Mouse (Mus musculus) neural tube, embryonic 11.5 days (tissue): ENCODE results near the gene Smyd1. TPM values are rescaled to one million over a fixed set of nuclear protein-coding genes. Genes with fewer than 3 reads are reported as not detected.

ENCODE experiments used
- ATAC-seq: fragments of 200-750 bp; cut with Nextera tagmentation; 2 replicates; pipeline ENCODE4 v1.8.0; 2017; ENCODE audit warnings: moderate number of reproducible peaks, mild to moderate bottlenecking, moderate TSS enrichment, moderate library complexity; ENCODE audit not compliant: insufficient read depth, low FRiP score, low TSS enrichment
- DNase-seq: peaks from one replicate; pipeline ENCODE4 v3.0.0-alpha.2; 2015; ENCODE audit warnings: low spot score
- H3K27ac ChIP-seq: fragments of 300-500 bp; sonication (generic); 2 replicates; pipeline ENCODE4 v1.5.1; 2014; ENCODE audit warnings: low read depth, mild to moderate bottlenecking, low read length
- H3K27me3 ChIP-seq: fragments of 300-500 bp; sonication (generic); 2 replicates; pipeline ENCODE4 v1.6.1; 2014; ENCODE audit warnings: mild to moderate bottlenecking, low read length, mixed read lengths; ENCODE audit not compliant: control insufficient read depth, insufficient read depth
- H3K36me3 ChIP-seq: fragments of 300-500 bp; sonication (generic); 2 replicates; pipeline ENCODE4 v1.6.1; 2014; ENCODE audit warnings: mild to moderate bottlenecking, low read length, moderate library complexity, mixed read lengths; ENCODE audit not compliant: control insufficient read depth, insufficient read depth
- H3K4me1 ChIP-seq: fragments of 300-500 bp; sonication (generic); 2 replicates; pipeline ENCODE4 v1.6.1; 2014; ENCODE audit warnings: low read length, mixed read lengths; ENCODE audit not compliant: control insufficient read depth, insufficient read depth
- H3K4me2 ChIP-seq: fragments of 300-500 bp; sonication (generic); 2 replicates; pipeline ENCODE4 v1.6.1; 2014; ENCODE audit warnings: low read depth, mild to moderate bottlenecking, moderate library complexity
- H3K4me3 ChIP-seq: fragments of 300-500 bp; sonication (generic); 2 replicates; pipeline ENCODE4 v1.5.1; 2014; ENCODE audit warnings: low read depth, low read length
- H3K9ac ChIP-seq: fragments of 300-500 bp; sonication (generic); 2 replicates; pipeline ENCODE4 v1.6.1; 2014; ENCODE audit warnings: mild to moderate bottlenecking, low read length
- H3K9me3 ChIP-seq: fragments of 300-500 bp; sonication (generic); 2 replicates; pipeline ENCODE4 v1.6.1; 2016; ENCODE audit warnings: low read length; ENCODE audit not compliant: control insufficient read depth
- WGBS: fragments of 180-500 bp; shearing (Covaris S2); extraction: QIAGEN DNeasy Blood & Tissue Kit; methylation state at CpG from one replicate; pipeline ENCODE4 v1.1.7; 2014; 5-methylcytosine and 5-hydroxymethylcytosine counted together
- polyA plus RNA-seq: library from polyadenylated mRNA; unstranded; fragments of >200 nt; fragmentation: Nextera tagmentation; extraction: Ambion mirVana; gene quantifications from 2 replicates; pipeline ENCODE4 v1.2.1, GENCODE M21; 2014

The Smyd1 gene
- polyA plus RNA-seq, 1 experiment from 2014 or later, result 4.6 TPM

DNA sequence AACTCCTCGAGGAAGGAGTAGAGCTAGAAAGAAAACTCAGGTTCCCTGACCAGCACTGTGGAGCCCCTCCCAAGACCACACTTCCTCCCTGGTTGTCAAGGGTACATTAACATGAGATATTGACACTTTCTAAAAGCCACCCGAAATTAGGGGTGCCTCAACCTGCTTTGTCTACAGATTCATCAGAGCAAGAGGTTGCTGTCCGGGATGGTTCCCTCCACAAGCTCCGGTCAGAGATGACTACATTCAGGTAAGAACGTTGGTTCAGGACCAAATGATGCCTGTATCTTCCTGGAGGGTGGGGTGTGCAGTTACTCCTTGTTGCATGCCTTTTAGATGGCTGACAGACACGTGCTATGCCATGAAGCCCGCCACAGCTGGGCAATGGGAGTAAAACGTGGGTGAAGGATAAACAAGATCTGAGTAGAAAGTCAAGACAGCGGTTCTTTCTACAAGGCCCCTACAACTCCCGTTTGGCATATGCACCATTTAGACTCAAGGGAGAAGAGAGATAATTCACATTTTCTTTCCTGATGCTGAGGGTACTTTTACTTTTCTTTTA, 30.9 kb upstream of the Smyd1 start:
- H3K4me3 ChIP-seq, result no peak overlapping the region
- H3K4me1 ChIP-seq, result no peaks in the 10 kb centered on the region
- DNase-seq (no peak), ATAC-seq (no peak)
- H3K27ac ChIP-seq, result no peak overlapping the region
- no peaks in the 10 kb centered on the region for H3K36me3 ChIP-seq
- H3K27me3 ChIP-seq, result no peaks in the 10 kb centered on the region
- no peaks in the 10 kb centered on the region for H3K9me3 ChIP-seq
- H3K9ac ChIP-seq, result no peak overlapping the region
- WGBS, result 85% methylated on average over 10 of the region's 10 CpGs
- H3K4me2 ChIP-seq, result no peak overlapping the region

DNA sequence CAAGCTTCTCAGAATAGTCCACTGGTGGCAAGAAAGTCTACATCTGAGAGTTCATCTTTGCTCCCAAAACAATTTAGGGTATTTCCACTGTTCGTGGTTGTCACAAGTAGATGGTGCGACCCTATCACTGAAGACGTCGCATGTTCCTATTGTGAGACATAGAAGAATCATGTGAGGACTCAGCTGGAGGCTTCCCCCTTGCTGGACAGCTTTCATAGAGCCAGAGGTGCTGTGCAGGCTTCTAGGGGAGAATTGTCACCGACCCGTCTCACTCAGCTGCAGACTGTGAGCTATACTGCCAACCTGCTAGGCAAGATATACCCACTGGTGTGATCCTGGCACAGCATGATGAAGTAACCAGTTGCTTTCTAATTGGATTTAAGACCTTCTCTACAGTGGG, 30.2 kb upstream of the Smyd1 start:
- H3K27ac ChIP-seq, result no peak overlapping the region
- H3K36me3 ChIP-seq, result no peaks in the 10 kb centered on the region
- H3K27me3 ChIP-seq, result no peaks in the 10 kb centered on the region
- no peaks in the 10 kb centered on the region for H3K9me3 ChIP-seq
- no peaks in the 10 kb centered on the region for H3K4me1 ChIP-seq
- no peak overlapping the region for H3K9ac ChIP-seq
- no peak overlapping the region for H3K4me2 ChIP-seq
- ATAC-seq (no peak), DNase-seq (no peak)
- no peak overlapping the region for H3K4me3 ChIP-seq
- 92% methylated on average over 6 of the region's 6 CpGs for WGBS

DNA sequence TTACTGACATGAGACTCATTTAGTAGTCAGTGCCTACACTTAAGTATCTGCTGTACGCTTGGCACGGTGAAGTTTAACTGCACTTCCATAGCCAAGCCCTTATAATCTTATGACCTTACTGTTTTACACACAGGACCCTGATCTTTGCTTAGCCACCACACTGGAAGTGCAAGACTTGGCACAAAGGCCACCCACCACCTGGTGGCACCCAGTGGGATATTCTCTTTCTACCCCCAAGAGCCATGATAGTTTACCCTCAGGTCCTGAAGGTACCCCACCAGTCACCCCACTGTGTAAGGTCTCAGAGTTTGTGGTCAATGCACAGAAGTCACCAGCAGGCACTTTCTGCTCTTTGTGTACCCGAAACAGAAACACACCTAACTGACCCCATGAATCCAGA, 29.2 kb upstream of the Smyd1 start:
- DNase-seq (no peak), ATAC-seq (no peak)
- Histone ChIP-seq H3K9me3 (no peaks in the 10 kb centered on the region), H3K4me2 (no peak overlapping the region), H3K27ac (no peak overlapping the region), H3K4me1 (no peaks in the 10 kb centered on the region), H3K36me3 (no peaks in the 10 kb centered on the region), H3K9ac (no peak overlapping the region), H3K27me3 (no peaks in the 10 kb centered on the region), H3K4me3 (no peak overlapping the region)
- 88% methylated on average over 3 of the region's 3 CpGs for WGBS

DNA sequence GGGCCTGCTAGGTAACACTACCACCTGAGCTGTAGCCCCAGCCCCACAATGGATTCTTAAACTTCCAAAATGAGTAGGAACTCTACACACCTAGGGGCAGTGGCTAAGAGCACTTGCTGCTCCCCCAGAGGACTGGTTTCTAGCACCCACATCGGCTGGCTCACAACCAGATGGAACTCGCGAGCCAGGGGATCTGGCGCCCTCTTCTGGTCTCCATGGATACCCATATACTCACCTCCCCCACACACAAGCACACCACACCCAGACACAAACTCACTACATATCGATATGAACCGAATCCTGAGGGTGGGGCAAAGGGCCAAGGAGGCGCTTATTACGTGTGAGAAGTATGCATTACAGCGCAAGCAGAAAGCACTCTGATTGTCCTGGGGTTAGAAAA, 26.0 kb upstream of the Smyd1 start:
- H3K27me3 ChIP-seq, result no peaks in the 10 kb centered on the region
- H3K4me1 ChIP-seq, result no peaks in the 10 kb centered on the region
- no peaks in the 10 kb centered on the region for H3K9me3 ChIP-seq
- DNase-seq, result no peak
- no peak overlapping the region for H3K4me3 ChIP-seq
- no peak for ATAC-seq
- no peak overlapping the region for H3K27ac ChIP-seq
- H3K4me2 ChIP-seq, result no peak overlapping the region
- no peaks in the 10 kb centered on the region for H3K36me3 ChIP-seq
- no peak overlapping the region for H3K9ac ChIP-seq
- 93% methylated on average over 9 of the region's 9 CpGs for WGBS

DNA sequence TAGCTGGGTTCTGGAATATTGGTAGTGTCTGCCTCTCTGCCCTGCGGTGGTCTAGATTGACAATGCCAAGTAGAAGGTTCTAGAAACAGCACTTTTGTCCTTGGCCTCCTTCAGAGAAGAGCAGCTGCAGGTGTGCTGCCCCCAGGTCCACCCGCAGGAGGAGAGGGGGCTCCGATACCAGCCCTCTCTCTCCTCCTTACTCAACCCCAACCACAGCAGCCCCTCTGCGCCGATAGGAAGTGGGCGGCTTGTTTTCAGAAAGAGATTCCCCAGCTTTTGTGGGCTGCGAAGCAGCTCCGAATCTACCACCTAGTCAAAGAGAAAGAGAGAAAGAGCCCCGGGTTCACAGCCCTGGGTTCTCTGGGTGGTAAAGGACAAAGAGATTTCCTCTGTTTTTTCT, 19.1 kb upstream of the Smyd1 start:
- Histone ChIP-seq H3K27ac (no peak overlapping the region), H3K27me3 (no peaks in the 10 kb centered on the region), H3K9ac (no peak overlapping the region), H3K9me3 (no peaks in the 10 kb centered on the region), H3K4me1 (no peaks in the 10 kb centered on the region), H3K4me2 (no peak overlapping the region), H3K4me3 (no peak overlapping the region), H3K36me3 (no peaks in the 10 kb centered on the region)
- no peak for ATAC-seq
- DNase-seq, result no peak
- 88% methylated on average over 9 of the region's 9 CpGs for WGBS

DNA sequence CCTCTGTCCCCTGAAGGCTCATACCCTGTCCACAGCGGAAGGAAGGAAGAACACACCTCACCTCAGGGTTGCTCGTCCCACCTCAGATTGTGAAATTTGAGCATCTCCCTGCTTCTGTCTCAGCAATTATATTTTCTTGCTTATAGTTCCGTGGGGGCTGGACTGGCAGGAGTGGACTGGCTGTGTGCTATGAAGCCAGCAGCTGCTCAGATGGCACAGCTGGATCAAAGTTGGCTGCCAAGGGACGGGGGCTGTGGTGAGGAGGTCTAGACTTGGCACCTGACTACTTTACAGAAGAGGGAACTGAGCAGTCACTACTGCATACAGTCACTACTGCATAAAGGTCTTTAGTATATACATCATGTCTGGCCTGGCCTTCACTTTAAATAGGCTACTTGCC, 17.3 kb upstream of the Smyd1 start:
- Histone ChIP-seq H3K9me3 (no peaks in the 10 kb centered on the region), H3K4me3 (no peak overlapping the region), H3K27ac (no peak overlapping the region), H3K4me2 (no peak overlapping the region), H3K36me3 (no peaks in the 10 kb centered on the region), H3K27me3 (no peaks in the 10 kb centered on the region), H3K9ac (no peak overlapping the region), H3K4me1 (no peaks in the 10 kb centered on the region)
- no peak for DNase-seq
- no peak for ATAC-seq
- WGBS, result 78% methylated on average over 4 of the region's 4 CpGs

DNA sequence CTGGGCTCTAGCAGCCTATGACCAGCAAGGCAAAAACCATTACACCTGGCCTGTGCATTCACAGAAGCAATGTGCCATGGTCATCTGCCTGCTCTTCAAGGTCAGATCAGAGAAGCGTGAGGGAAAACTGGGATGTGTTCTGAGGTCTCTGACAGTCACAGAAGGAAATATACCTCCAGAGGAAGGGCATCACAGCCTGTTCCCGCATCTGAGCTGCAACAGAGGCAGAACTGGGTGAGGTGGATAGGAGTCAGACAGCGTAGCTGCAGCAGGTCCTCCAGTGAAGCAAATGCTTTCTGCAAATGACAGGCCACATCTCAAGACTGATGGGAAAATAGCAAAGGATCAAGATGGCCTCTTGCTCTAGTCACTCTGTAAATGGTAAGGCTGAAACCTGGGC, 16.9 kb upstream of the Smyd1 start:
- 85% methylated on average over 3 of the region's 3 CpGs for WGBS
- H3K4me1 ChIP-seq, result no peaks in the 10 kb centered on the region
- H3K27ac ChIP-seq, result no peak overlapping the region
- ATAC-seq (no peak), DNase-seq (no peak)
- H3K9ac ChIP-seq, result no peak overlapping the region
- no peaks in the 10 kb centered on the region for H3K9me3 ChIP-seq
- H3K4me2 ChIP-seq, result no peak overlapping the region
- H3K36me3 ChIP-seq, result no peaks in the 10 kb centered on the region
- no peak overlapping the region for H3K4me3 ChIP-seq
- H3K27me3 ChIP-seq, result no peaks in the 10 kb centered on the region

DNA sequence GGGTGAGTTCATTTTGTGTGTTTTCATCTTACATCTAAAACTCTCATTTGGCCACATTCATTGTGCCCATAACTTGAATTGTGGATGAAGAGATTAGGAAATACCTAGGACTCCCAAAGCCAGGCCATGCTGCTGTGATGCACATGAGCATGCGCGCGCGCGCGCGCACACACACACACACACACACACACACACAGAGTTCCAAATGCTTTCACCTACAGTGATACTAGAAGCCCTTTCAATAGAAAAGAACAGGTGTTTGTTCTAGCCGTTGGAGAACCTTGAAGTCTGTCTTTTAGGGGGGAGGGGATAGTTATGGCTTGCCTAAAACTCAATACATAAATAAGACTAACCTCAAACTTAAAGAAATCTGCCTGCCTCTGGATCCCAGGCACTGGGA, 15.6 kb upstream of the Smyd1 start:
- H3K9me3 ChIP-seq, result no peaks in the 10 kb centered on the region
- no peaks in the 10 kb centered on the region for H3K27me3 ChIP-seq
- no peak overlapping the region for H3K4me2 ChIP-seq
- WGBS, result 95% methylated on average over 8 of the region's 8 CpGs
- H3K9ac ChIP-seq, result no peak overlapping the region
- H3K27ac ChIP-seq, result no peak overlapping the region
- DNase-seq (no peak), ATAC-seq (no peak)
- no peaks in the 10 kb centered on the region for H3K36me3 ChIP-seq
- H3K4me1 ChIP-seq, result no peaks in the 10 kb centered on the region
- no peak overlapping the region for H3K4me3 ChIP-seq

DNA sequence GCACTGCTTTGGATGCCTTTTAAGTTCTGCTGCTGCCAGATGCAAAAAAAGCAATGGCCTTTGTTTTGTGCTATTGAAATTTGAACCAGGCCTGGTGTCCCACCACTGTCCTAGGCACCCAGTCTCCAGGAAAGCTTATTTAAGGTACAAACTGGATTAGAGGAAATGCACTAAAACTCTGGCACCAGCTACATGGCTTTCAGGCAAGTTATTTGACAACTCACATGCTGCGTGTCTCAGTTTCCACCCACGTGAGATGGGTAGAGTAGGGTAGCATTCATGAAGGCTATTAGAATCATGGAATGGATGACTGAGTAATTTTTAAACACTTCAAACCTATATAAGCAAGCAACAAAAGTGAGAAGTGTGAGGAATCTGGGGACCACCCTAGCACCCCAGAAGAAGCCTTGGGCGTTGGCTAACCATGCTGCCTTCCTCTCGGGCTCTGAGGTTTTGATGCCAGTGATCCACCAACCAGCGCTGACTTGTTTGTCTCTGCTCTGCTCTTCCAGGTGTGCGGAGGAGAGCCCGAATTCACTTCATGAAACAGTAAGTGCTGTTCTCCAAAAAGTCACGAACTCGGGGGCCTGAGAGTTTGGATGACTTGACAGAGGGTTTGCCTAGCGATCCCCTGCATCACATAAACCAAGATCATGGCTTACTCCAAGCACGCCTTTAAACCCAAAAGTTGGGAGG, 11.7 kb upstream of the Smyd1 start:
- no peaks in the 10 kb centered on the region for H3K9me3 ChIP-seq
- no peak overlapping the region for H3K27ac ChIP-seq
- no peaks in the 10 kb centered on the region for H3K4me1 ChIP-seq
- H3K4me3 ChIP-seq, result no peak overlapping the region
- no peak overlapping the region for H3K9ac ChIP-seq
- no peak overlapping the region for H3K4me2 ChIP-seq
- DNase-seq (no peak), ATAC-seq (no peak)
- no peaks in the 10 kb centered on the region for H3K36me3 ChIP-seq
- 92% methylated on average over 11 of the region's 11 CpGs for WGBS
- H3K27me3 ChIP-seq, result no peaks in the 10 kb centered on the region
